Mouse (Mus musculus): Measurements from ENCODE around the gene Sult2b1. TPM values are rescaled to one million over a fixed set of nuclear protein-coding genes. Genes with fewer than 3 reads are reported as not detected.
A peak's percentile ranks its signal among the peaks of the same experiment; 100 is the strongest.

Gene Sult2b1
- polyA plus RNA-seq, 1 experiment from 2014 or later, result 8.6 TPM

- peak overlapping the region; percentile 100 for H3K27ac ChIP-seq (replicated peaks)
- peak overlapping the region; percentile 61 for H3K4me2 ChIP-seq
- H3K4me1 ChIP-seq, result peaks cover 35% of the 10 kb centered on the region
- no peaks in the 10 kb centered on the region for H3K27me3 ChIP-seq (replicated peaks)
- H3K9ac ChIP-seq (replicated peaks), result peak overlapping the region; percentile 34; the same call in 1 of the 2 replicates
- no peak for ATAC-seq (ENCODE audit: low FRiP score)
- no peaks in the 10 kb centered on the region for H3K9me3 ChIP-seq (replicated peaks)
- H3K36me3 ChIP-seq, result peaks cover 21% of the 10 kb centered on the region
- peak overlapping the region; percentile 39; the same call in 1 of the 2 replicates for H3K4me3 ChIP-seq (replicated peaks)
- 48% methylated on average over 10 of the region's 10 CpGs for WGBS
Observed at GRCm38 (mm10) chr7:45815323-45815983, 31.0 kb upstream of the Sult2b1 start.

GRCm38 (mm10) chr7:45814841-45815240 lies 30.4 kb upstream of the Sult2b1 start:
- Histone ChIP-seq H3K4me1 (peaks cover 35% of the 10 kb centered on the region), H3K4me3 (replicated peaks) (peak overlapping the region; percentile 39), H3K9ac (replicated peaks) (peak overlapping the region; percentile 34; the same call in 1 of the 2 replicates), H3K9me3 (replicated peaks) (no peaks in the 10 kb centered on the region), H3K27me3 (replicated peaks) (no peaks in the 10 kb centered on the region), H3K4me2 (peak overlapping the region; percentile 61), H3K36me3 (peaks cover 27% of the 10 kb centered on the region), H3K27ac (replicated peaks) (peak overlapping the region; percentile 100)
- ATAC-seq (ENCODE audit: low FRiP score), result peak; percentile 1; the same call in 1 of the 2 replicates
- 2% methylated on average over 5 of the region's 5 CpGs for WGBS

- Histone ChIP-seq H3K4me1 (peaks cover 39% of the 10 kb centered on the region), H3K27me3 (replicated peaks) (no peaks in the 10 kb centered on the region), H3K27ac (replicated peaks) (peak within 1 kb of the TSS; percentile 100), H3K4me2 (peak within 1 kb of the TSS; percentile 80), H3K4me3 (replicated peaks) (peak within 1 kb of the TSS; percentile 93), H3K9ac (replicated peaks) (peak within 1 kb of the TSS; percentile 100), H3K9me3 (replicated peaks) (no peaks in the 10 kb centered on the region), H3K36me3 (peaks cover 35% of the 10 kb centered on the region)
- ATAC-seq (ENCODE audit: low FRiP score), result peak; percentile 99
- under 1% methylated on average over 65 of the region's 92 CpGs for WGBS
Observed at GRCm38 (mm10) chr7:45813787-45814779, 29.6 kb upstream of the Sult2b1 start, which contains the start of gene Cyth2. TSS of gene Cyth2 (minus strand) at chr7:45814581.

GRCm38 (mm10) chr7:45812921-45813320 lies 28.5 kb upstream of the Sult2b1 start:
- Histone ChIP-seq H3K27ac (replicated peaks) (peak overlapping the region; percentile 100; the same call in 1 of the 2 replicates), H3K9ac (replicated peaks) (peak overlapping the region; percentile 100), H3K4me1 (peaks cover 45% of the 10 kb centered on the region), H3K4me2 (peak overlapping the region; percentile 80), H3K27me3 (replicated peaks) (no peaks in the 10 kb centered on the region), H3K4me3 (replicated peaks) (peak overlapping the region; percentile 93), H3K36me3 (peaks cover 47% of the 10 kb centered on the region), H3K9me3 (replicated peaks) (no peaks in the 10 kb centered on the region)
- 88% methylated on average over 8 of the region's 8 CpGs for WGBS
- no peak for ATAC-seq (ENCODE audit: low FRiP score)

GRCm38 (mm10) chr7:45809276-45810075 lies 25.0 kb upstream of the Sult2b1 start:
- H3K4me3 ChIP-seq (replicated peaks), result no peak overlapping the region
- no peaks in the 10 kb centered on the region for H3K27me3 ChIP-seq (replicated peaks)
- peaks cover 38% of the 10 kb centered on the region for H3K4me1 ChIP-seq
- no peak for ATAC-seq (ENCODE audit: low FRiP score)
- 85% methylated on average over 14 of the region's 14 CpGs for WGBS
- peaks cover 60% of the 10 kb centered on the region for H3K36me3 ChIP-seq
- no peak overlapping the region for H3K9ac ChIP-seq (replicated peaks)
- H3K4me2 ChIP-seq, result no peak overlapping the region
- no peaks in the 10 kb centered on the region for H3K9me3 ChIP-seq (replicated peaks)
- H3K27ac ChIP-seq (replicated peaks), result 0 out of 2 replicates have a peak overlapping the region, but pooled peaks have one; percentile 7

- 47% methylated on average over 9 of the region's 11 CpGs for WGBS
- Histone ChIP-seq H3K4me2 (no peak overlapping the region), H3K4me3 (replicated peaks) (no peak overlapping the region), H3K36me3 (peaks cover 68% of the 10 kb centered on the region), H3K27ac (replicated peaks) (peak overlapping the region; percentile 25; the same call in 1 of the 2 replicates), H3K9ac (replicated peaks) (no peak overlapping the region), H3K9me3 (replicated peaks) (no peaks in the 10 kb centered on the region), H3K27me3 (replicated peaks) (no peaks in the 10 kb centered on the region), H3K4me1 (peaks cover 38% of the 10 kb centered on the region)
- no peak for ATAC-seq (ENCODE audit: low FRiP score)
Observed at GRCm38 (mm10) chr7:45808471-45808870, 24.0 kb upstream of the Sult2b1 start.

- peak overlapping the region; percentile 48 for H3K27ac ChIP-seq (replicated peaks)
- 62% methylated on average over 5 of the region's 5 CpGs for WGBS
Observed at GRCm38 (mm10) chr7:45805941-45806340, 21.5 kb upstream of the Sult2b1 start.

GRCm38 (mm10) chr7:45802551-45802950 lies 18.1 kb upstream of the Sult2b1 start:
- WGBS, result 87% methylated on average over 6 of the region's 6 CpGs
- H3K4me2 ChIP-seq, result no peak overlapping the region
- peaks cover 31% of the 10 kb centered on the region for H3K4me1 ChIP-seq
- peaks cover 47% of the 10 kb centered on the region for H3K36me3 ChIP-seq
- no peaks in the 10 kb centered on the region; the same call in 1 of the 2 replicates for H3K27me3 ChIP-seq (replicated peaks)
- no peak overlapping the region for H3K9ac ChIP-seq (replicated peaks)
- H3K9me3 ChIP-seq (replicated peaks), result no peaks in the 10 kb centered on the region
- no peak overlapping the region for H3K4me3 ChIP-seq (replicated peaks)
- no peak for ATAC-seq (ENCODE audit: low FRiP score)
- no peak overlapping the region for H3K27ac ChIP-seq (replicated peaks)

More at GRCm38 (mm10) chr7:45805941-45806340, 21.5 kb upstream of the Sult2b1 start:
- Histone ChIP-seq H3K4me2 (no peak overlapping the region), H3K9me3 (replicated peaks) (no peaks in the 10 kb centered on the region), H3K4me3 (replicated peaks) (no peak overlapping the region), H3K27me3 (replicated peaks) (no peaks in the 10 kb centered on the region), H3K36me3 (peaks cover 71% of the 10 kb centered on the region), H3K9ac (replicated peaks) (no peak overlapping the region), H3K4me1 (peaks cover 19% of the 10 kb centered on the region; the same call in 1 of the 2 replicates)
- ATAC-seq (ENCODE audit: low FRiP score), result no peak

GRCm38 (mm10) chr7:45801348-45801747 lies 16.9 kb upstream of the Sult2b1 start:
- Histone ChIP-seq H3K27me3 (replicated peaks) (no peaks in the 10 kb centered on the region; the same call in 1 of the 2 replicates), H3K27ac (replicated peaks) (no peak overlapping the region), H3K9me3 (replicated peaks) (no peaks in the 10 kb centered on the region), H3K4me2 (peak overlapping the region; percentile 1; the same call in 1 of the 2 replicates), H3K9ac (replicated peaks) (no peak overlapping the region), H3K4me3 (replicated peaks) (no peak overlapping the region), H3K36me3 (peaks cover 43% of the 10 kb centered on the region), H3K4me1 (peaks cover 34% of the 10 kb centered on the region)
- WGBS, result 3% methylated on average over 12 of the region's 12 CpGs
- peak; percentile 67 for ATAC-seq (ENCODE audit: low FRiP score)

GRCm38 (mm10) chr7:45800546-45801204 lies 16.2 kb upstream of the Sult2b1 start:
- Histone ChIP-seq H3K36me3 (peaks cover 49% of the 10 kb centered on the region), H3K4me3 (replicated peaks) (no peak overlapping the region; the same call in 1 of the 2 replicates), H3K4me1 (peaks cover 31% of the 10 kb centered on the region), H3K9ac (replicated peaks) (no peak overlapping the region), H3K27me3 (replicated peaks) (no peaks in the 10 kb centered on the region; the same call in 1 of the 2 replicates), H3K4me2 (peak overlapping the region; percentile 15; the same call in 1 of the 2 replicates), H3K9me3 (replicated peaks) (no peaks in the 10 kb centered on the region), H3K27ac (replicated peaks) (no peak overlapping the region)
- 25% methylated on average over 24 of the region's 25 CpGs for WGBS
- no peak for ATAC-seq (ENCODE audit: low FRiP score)
